Mouse (Mus musculus) spleen, embryonic (tissue): ENCODE results near the gene Dus4l.
"Not testable (repeated sequence)": the region's sequence is repeated elsewhere in the genome, so short reads cannot be mapped to it uniquely, and the experiment has no call there.

Experiments
- CTCF ChIA-PET: fragments of 350-600 bp; sonication (Branson Sonifier 250); formaldehyde crosslinking; loops from one replicate; lab custom pipeline; 2022; lab: Charles Lee

Gene Dus4l

DNA sequence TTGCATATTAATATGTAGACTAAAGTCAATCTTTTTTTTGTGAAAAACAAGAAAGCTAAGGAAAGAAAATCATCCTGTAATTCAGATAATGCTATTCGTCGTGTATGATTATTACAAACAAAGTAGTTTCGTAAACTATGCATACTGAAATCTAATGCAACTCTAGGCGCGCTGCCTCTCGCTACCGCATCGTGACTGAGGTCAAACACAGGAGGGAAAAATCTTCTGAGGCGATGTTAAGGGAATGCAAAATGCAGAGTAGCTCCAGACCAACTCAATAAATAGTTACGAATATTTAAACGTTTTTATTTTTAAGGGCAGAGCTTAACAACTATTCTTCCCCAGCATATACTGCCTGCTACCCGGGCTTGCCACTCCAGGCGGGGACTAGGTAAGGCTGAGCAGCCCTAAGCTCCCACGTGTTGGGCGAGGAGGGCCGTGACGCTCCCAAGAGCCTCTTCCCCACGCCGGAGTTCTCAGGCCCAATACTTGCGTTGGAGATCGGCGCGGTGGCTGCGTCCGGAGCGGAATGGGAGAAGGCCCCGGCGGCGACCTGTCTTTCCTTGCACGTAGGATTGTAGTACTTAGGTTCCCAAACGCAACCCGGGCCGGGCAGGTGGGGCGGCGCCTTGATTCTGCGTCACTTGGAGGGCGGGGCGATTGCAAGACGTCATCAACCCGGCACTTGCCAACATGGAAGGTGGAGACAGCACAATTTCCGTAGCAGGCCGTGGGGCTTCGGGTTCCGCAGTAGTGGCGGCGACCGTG lies at the start of gene Dus4l, which contains the start of gene Cog5:
TSS of gene Dus4l (minus strand) at position 630 of the 768 bp plus-strand sequence.
TSS of gene Cog5 (plus strand) at position 673 of the 768 bp plus-strand sequence.
- CTCF ChIA-PET: interaction anchor here (0.5 kb wide), 1 partner anchor 201 kb away, joined by 4 read pairs; no protein-coding TSS in a partner anchor

DNA sequence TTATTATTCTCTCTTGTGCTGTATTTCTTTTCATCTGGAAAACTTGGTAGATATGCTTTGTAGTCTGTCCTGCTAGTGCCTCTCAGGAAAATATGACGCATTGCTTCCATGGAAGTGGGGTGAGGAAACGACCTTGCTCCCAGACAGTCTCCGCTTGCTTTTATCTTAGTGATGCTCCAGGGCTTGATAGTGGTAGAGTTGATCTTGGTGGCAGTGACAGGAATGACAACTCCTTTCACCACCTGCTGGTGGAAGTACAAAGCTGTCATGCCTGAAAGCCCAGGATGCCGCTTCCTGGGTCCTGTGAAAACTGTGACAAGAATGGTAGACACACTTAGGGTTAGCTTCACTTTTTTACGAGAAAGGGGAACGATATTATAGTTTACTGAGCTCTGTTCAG lies 49.3 kb upstream of the Dus4l start:
- CTCF ChIA-PET: no interaction called here

- CTCF ChIA-PET: no interaction called here
Observed at GRCm38 (mm10) chr12:31701411-31701810, 46.8 kb upstream of the Dus4l start.

- CTCF ChIA-PET: no interaction called here
Observed at GRCm38 (mm10) chr12:31700623-31701347, 46.2 kb upstream of the Dus4l start.

DNA sequence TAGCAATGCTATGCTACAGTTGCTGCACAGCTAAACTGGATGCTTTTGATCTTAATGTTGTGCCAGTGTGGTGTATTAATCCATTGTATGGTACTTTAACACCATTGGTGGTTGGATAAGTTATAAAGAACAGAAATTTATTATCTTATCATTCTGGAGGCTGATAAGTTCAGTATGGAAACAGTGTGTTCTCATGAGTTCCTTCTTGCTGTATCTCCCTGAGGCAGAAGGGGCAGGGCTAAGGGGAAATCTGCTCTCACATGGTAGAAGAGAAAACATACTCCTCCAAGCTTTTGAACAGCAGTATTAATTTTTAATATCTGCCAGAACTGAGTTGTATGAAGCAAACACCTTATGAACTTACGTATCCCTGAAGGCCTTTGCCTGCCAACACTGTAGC lies 38.7 kb upstream of the Dus4l start:
- CTCF ChIA-PET: no interaction called here

- CTCF ChIA-PET: no interaction called here
Observed at GRCm38 (mm10) chr12:31686679-31687078, 32.1 kb upstream of the Dus4l start.

GRCm38 (mm10) chr12:31667187-31667586 lies 12.6 kb upstream of the Dus4l start:
- CTCF ChIA-PET: interaction anchor here (0.6 kb wide), 1 partner anchor 1506 kb away, joined by 3 read pairs; no protein-coding TSS in a partner anchor

DNA sequence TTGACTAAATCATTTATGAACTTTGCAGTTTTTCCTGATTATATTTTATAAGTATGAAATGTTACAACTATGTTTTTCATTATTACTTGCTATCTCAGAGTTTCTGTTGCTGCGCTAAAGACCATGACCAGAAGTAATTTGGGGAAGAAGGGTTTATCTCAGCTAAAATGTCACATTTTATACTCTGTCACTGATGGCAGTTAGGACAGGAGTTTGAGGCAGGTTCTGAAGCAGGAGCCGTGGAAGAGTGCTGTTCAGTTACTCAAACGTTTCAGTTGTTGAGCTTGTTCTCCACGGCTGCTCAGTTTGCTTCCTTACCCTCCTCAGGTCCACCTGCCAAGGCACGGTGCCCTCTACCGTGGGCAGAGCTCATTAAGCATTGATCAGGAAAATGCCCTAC lies 11.4 kb upstream of the Dus4l start:
- CTCF ChIA-PET: no interaction called here

- CTCF ChIA-PET: interaction anchor here (0.7 kb wide), 1 partner anchor 130 kb away, joined by 4 read pairs; no protein-coding TSS in a partner anchor
Observed at GRCm38 (mm10) chr12:31656841-31657240, 2.2 kb upstream of the Dus4l start.

- CTCF ChIA-PET: no interaction called here
Observed at GRCm38 (mm10) chr12:31654965-31655477, 395 bp upstream of the Dus4l start.

DNA sequence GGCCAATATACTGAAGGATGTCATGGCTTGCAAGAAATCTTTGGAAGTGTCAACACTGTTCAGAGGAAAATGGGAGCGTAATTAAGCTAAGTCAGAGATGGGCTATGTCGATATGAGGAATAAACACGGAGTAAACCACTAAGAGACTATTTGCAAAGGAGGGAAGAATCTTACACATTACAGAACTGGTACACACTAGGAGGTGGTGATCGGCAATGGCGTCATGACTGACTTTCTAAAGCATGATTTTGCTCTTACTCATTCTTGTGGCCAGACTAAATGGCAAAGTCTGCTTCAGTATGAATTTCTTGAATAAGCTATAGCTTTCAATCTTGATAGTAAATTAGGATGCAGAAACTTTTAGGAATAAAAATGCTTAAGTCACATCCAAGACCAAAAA lies 1.0 kb downstream of the Dus4l start:
- CTCF ChIA-PET: no interaction called here

DNA sequence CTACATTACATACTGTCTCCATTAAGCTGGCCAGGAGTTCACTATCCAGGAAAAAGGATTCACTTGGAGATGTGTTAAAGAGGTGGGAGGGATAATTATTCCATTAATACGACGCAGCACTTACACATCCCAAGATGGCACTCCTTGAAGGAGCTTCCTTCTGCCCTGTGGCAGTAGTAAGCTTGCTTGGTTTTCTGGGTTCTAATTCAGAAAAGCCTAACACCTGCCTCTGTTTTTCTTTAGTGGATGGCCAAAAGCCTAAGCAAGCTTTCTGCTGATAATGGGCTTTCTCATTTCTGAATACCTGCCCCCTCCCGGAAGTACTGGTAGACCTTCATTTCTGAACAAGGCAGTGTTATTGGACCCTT lies 19.4 kb downstream of the Dus4l start:
- CTCF ChIA-PET: interaction anchor here (0.6 to 0.8 kb wide), 2 partner anchors 17 to 1525 kb away, joined by 3 read pairs; no protein-coding TSS in a partner anchor

DNA sequence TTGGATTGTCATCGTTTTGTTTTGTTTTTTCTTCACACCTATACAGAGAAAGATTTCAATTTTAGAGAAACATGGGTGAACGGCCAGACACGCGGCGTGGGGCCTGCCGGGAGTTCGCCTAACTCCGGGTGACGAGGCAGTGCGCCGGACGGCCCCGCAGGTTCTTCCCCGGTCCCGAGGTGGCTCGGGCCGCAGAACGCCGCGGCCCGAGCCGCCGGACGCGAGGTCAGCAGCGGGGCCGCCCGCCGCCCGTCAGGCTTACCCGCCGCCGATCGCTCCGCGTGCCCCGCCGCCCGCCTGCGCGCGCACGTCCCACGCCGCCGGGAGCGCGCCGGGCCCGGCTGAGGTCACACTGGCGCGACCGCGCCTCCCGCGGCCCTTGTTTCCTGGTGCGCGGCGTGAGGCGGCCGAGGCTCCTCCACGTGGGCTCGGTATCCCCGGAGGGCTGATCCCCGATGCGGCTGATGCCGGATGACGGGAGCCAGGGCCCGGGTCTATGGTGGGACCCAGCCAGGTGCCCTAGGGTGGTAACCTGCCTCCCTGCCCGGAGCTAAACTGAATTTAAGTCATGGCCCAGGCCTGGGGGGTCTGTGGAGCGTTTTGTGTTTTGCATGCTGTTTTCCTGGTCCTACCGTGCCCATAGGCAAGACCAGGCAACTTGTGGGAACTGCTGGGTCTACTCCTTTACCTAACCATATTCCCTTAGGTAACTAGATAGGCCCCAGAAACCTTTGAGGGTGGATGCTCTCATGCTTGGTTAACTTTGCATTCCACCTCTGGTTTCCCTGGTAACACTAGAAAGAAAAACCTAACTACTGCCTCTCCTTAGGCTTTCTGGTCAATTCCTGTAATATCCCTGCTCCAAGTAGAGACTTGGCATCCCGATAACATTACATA lies 20.0 kb downstream of the Dus4l start, which contains the start of gene Bcap29:
TSS of gene Bcap29 (minus strand) at position 316 of the 897 bp plus-strand sequence.
- CTCF ChIA-PET: interaction anchor here (0.6 kb wide), 2 partner anchors 80 to 1526 kb away, joined by 3 to 5 read pairs; no protein-coding TSS in a partner anchor

GRCm38 (mm10) chr12:31633970-31634342 lies 20.7 kb downstream of the Dus4l start:
- CTCF ChIA-PET: interaction anchor here (0.6 kb wide), 1 partner anchor 79 kb away, joined by 5 read pairs; no protein-coding TSS in a partner anchor

- CTCF ChIA-PET: not testable (repeated sequence)
Observed at GRCm38 (mm10) chr12:31628396-31628795, 26.2 kb downstream of the Dus4l start.

DNA sequence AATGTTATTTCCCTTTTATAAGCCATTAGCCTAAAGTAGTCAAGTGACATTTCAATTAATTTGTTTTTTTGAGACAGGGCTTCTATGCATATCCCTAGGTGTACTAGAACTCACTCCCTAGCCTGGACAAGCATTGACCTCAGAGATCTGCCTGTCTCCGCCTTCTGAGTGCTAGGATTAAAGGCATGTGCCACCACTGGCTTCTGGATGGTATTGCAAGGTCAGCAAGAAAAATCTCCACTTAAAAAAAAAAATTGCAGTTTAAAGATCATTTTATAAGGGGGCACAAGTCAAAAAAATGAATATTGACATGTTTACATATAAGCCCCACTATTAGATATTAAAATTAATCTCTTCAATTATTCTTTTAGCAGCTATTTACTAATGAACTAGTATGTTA lies 29.6 kb downstream of the Dus4l start:
- CTCF ChIA-PET: interaction anchor here (0.7 kb wide), 1 partner anchor 513 kb away, joined by 4 read pairs; no protein-coding TSS in a partner anchor

DNA sequence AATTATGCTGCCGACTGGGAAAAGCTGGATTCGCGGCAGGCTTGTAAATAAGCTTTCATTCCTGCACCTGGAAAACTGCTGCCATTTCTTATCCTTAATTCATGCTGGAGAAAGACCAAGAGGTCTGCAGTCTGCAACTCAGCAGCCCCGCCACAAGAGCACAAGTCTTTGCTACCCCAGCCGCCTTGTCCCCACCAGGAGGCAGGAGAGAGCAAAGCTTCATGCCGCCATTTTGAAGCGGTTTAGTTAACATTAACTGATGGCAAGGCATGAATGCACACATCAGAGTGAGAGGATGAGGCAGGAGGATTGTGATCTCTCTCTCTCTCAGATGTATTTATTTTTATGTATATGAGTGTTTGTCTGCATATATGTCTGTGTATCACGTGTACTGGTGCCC lies 34.5 kb downstream of the Dus4l start:
- CTCF ChIA-PET: interaction anchor here (0.6 kb wide), 2 partner anchors 51 to 286 kb away, joined by 3 to 4 read pairs; no protein-coding TSS in a partner anchor

DNA sequence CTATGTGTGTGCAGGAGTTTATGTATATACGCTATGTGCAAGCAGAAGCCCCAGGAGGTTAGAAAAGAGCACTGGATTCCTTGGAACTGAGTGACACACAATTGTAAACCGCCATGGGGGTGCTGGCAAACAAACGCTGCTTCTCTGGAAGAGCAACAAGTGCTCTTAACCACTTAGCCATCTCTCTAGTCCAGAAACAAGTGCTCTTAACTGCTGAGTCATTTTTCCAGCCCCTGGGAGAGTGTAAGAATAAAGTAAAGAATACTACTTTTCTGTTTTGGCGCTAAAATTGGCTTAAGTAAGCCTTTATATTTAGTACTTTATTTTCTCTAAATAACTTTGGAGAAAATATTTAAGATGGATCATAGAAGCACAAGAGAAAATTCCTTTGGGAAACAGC lies 41.3 kb downstream of the Dus4l start:
- CTCF ChIA-PET: no interaction called here

- CTCF ChIA-PET: no interaction called here
Observed at GRCm38 (mm10) chr12:31608138-31608537, 46.5 kb downstream of the Dus4l start.

DNA sequence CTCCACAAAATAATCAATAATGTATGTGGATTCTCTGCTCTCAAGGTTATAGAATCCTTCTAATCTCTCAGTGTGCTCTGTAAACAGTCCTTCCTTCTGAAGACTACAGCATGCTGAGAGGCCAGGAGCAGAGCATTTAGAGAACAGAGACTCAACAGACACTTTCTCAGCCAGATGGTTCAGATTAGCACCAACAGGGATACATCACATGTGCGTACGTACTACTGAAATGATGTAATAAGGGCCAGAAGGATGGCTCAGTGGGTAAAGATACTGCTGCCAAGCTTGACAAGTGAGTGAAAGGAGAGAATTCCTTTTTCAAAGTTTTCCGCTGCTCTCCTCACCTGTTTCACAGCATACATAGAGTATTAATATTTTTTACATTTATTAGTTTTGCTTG lies 49.7 kb downstream of the Dus4l start:
- CTCF ChIA-PET: no interaction called here

- CTCF ChIA-PET: no interaction called here
Observed at GRCm38 (mm10) chr12:31603586-31603985, 51.0 kb downstream of the Dus4l start.
